Mouse (Mus musculus): ENCODE measurements around the gene Smim5. TPM values are rescaled to one million over a fixed set of nuclear protein-coding genes. Genes with fewer than 3 reads are reported as not detected.

The Smim5 gene
- polyA plus RNA-seq, 1 experiment, result not detected

DNA sequence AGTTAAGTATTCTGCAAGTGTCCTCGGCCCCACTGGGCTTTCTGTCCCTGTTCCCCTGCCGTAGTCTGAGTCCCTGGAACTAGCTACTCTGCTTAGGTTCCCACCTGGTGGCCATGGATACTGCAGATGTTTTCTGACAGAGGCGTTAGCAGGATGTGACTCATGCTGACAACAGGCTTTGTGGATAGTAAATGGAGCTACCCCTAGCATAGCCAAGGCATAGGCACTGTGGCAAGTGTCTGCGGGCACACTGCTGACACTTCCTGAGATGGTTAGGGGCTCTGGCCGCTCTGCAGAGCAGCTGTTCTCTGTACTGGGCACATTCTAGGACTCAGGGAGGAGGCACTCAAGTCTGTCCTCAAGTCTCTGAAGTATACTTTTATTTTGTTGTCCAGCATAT lies 54.9 kb downstream of the Smim5 start:
- peaks cover 27% of the 10 kb centered on the region for H3K36me3 ChIP-seq (ENCODE audit: control insufficient read depth, insufficient read depth, low read length, poor library complexity, severe bottlenecking)
- no peak for TF ChIP-seq EP300 (IDR thresholded peaks at IDR 0.05; ENCODE audit: insufficient read depth, low read depth, low read length)
- no peak for TF ChIP-seq POLR2A (IDR thresholded peaks at IDR 0.05; ENCODE audit: insufficient read depth, low read length)
- no peak overlapping the region for H3K27ac ChIP-seq (ENCODE audit: insufficient read depth, low read length)

DNA sequence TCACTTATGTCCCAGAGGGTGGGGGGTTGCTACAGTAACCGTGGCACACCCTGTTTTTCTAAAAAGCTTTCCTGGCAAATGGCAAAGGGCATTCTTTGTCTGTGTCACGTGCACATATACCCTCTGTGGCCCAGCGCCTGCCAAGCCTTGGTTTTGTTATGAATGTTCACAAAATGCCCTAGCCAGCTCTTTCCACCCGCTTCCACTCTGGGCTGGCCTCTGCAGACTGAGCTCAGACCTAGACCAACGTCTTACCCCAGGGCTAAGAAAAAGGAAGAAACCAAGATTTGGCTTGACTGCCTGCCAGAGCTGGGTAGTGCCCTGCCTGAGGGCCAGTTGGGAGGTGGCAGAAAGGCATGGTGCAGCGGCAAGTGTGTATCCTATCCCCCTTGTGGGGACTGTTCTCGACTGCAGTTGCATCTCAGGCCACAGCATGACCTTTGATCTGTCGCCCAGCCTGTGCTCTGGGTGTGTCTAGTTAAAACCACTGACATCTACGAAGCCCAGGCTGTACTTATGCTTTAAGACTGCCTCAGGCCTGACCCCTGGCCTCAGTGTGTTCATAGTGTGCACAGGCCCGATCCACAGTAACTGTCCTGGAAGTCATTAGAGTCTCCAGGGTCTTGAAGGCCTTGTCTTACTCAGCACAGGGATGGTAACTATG lies 55.6 kb downstream of the Smim5 start:
- Histone ChIP-seq H3K4me1 (ENCODE audit: control insufficient read depth, insufficient read depth, low read length) (no peaks in the 10 kb centered on the region), H3K9me3 (replicated peaks; ENCODE audit: control insufficient read depth, insufficient read depth, low read length, poor library complexity, severe bottlenecking) (no peaks in the 10 kb centered on the region), H3K27me3 (ENCODE audit: control insufficient read depth, insufficient read depth, low read length, poor library complexity, severe bottlenecking) (no peaks in the 10 kb centered on the region), H3K9ac (ENCODE audit: low read depth, poor library complexity, severe bottlenecking) (no peak overlapping the region), H3K27ac (ENCODE audit: insufficient read depth, low read length) (no peak overlapping the region; the same call in 1 of the 2 replicates), H3K36me3 (ENCODE audit: control insufficient read depth, insufficient read depth, low read length, poor library complexity, severe bottlenecking) (peaks cover 24% of the 10 kb centered on the region), H3K4me3 (ENCODE audit: low read depth, low read length) (no peak overlapping the region)
- TF ChIP-seq POLR2A (IDR thresholded peaks at IDR 0.05; ENCODE audit: insufficient read depth, low read length), result no peak
- no peak for TF ChIP-seq EP300 (IDR thresholded peaks at IDR 0.05; ENCODE audit: insufficient read depth, low read depth, low read length)
- no peak for TF ChIP-seq CTCF (IDR thresholded peaks at IDR 0.05; ENCODE audit: low read depth, low read length)

More for the DNA sequence above, 54.9 kb downstream of the Smim5 start:
- no peak overlapping the region for H3K9ac ChIP-seq (ENCODE audit: low read depth, poor library complexity, severe bottlenecking)
- no peaks in the 10 kb centered on the region for H3K9me3 ChIP-seq (replicated peaks; ENCODE audit: control insufficient read depth, insufficient read depth, low read length, poor library complexity, severe bottlenecking)
- H3K27me3 ChIP-seq (ENCODE audit: control insufficient read depth, insufficient read depth, low read length, poor library complexity, severe bottlenecking), result no peaks in the 10 kb centered on the region
- no peak overlapping the region for H3K4me3 ChIP-seq (ENCODE audit: low read depth, low read length)
- H3K4me1 ChIP-seq (ENCODE audit: control insufficient read depth, insufficient read depth, low read length), result no peaks in the 10 kb centered on the region

Other genes with a start within 250 kb of the Smim5 start
- 75.0 and 75.9 TPM in 2 replicates for gene Grb2, start 191.4 kb upstream of the Smim5 start, polyA plus RNA-seq (2011; ENCODE audit: insufficient read depth, insufficient read length, low read depth, missing spikeins)
- gene Tmem94, start 134.5 kb upstream of the Smim5 start, polyA plus RNA-seq (2011; ENCODE audit: insufficient read depth, insufficient read length, low read depth, missing spikeins), result 29.2 and 32.6 TPM in 2 replicates
- 10.5 and 12.1 TPM in 2 replicates for gene Caskin2, start 86.3 kb upstream of the Smim5 start, polyA plus RNA-seq (2011; ENCODE audit: insufficient read depth, insufficient read length, low read depth, missing spikeins)
- gene Tsen54, start 85.2 kb upstream of the Smim5 start, polyA plus RNA-seq (2011; ENCODE audit: insufficient read depth, insufficient read length, low read depth, missing spikeins), result 26.9 and 30.2 TPM in 2 replicates
- gene Llgl2, start 75.9 kb upstream of the Smim5 start, polyA plus RNA-seq (2011; ENCODE audit: insufficient read depth, insufficient read length, low read depth, missing spikeins), result 92.1 and 99.1 TPM in 2 replicates
- gene Myo15b, start 41.6 kb upstream of the Smim5 start, polyA plus RNA-seq (2011; ENCODE audit: insufficient read depth, insufficient read length, low read depth, missing spikeins), result 1.6 and 4.2 TPM in 2 replicates
- not detected in 2 replicates for gene Smim6, start 12.1 kb downstream of the Smim5 start, polyA plus RNA-seq (2011; ENCODE audit: insufficient read depth, insufficient read length, low read depth, missing spikeins)
- 51.1 and 55.9 TPM in 2 replicates for gene Sap30bp, start 33.3 kb downstream of the Smim5 start, polyA plus RNA-seq (2011; ENCODE audit: insufficient read depth, insufficient read length, low read depth, missing spikeins)
- 20.0 and 22.6 TPM in 2 replicates for gene Recql5, start 33.5 kb downstream of the Smim5 start, polyA plus RNA-seq (2011; ENCODE audit: insufficient read depth, insufficient read length, low read depth, missing spikeins)
- 9.3 and 11.8 TPM in 2 replicates for gene Itgb4, start 74.7 kb downstream of the Smim5 start, polyA plus RNA-seq (2011; ENCODE audit: insufficient read depth, insufficient read length, low read depth, missing spikeins)
- 96.4 and 107 TPM in 2 replicates for gene Galk1, start 112.8 kb downstream of the Smim5 start, polyA plus RNA-seq (2011; ENCODE audit: insufficient read depth, insufficient read length, low read depth, missing spikeins)
- 437 and 457 TPM in 2 replicates for gene H3f3b, start 128.0 kb downstream of the Smim5 start, polyA plus RNA-seq (2011; ENCODE audit: insufficient read depth, insufficient read length, low read depth, missing spikeins)
- 33.9 and 35.8 TPM in 2 replicates for gene Unk, start 130.4 kb downstream of the Smim5 start, polyA plus RNA-seq (2011; ENCODE audit: insufficient read depth, insufficient read length, low read depth, missing spikeins)
- 4.7 and 5.7 TPM in 2 replicates for gene Unc13d, start 178.0 kb downstream of the Smim5 start, polyA plus RNA-seq (2011; ENCODE audit: insufficient read depth, insufficient read length, low read depth, missing spikeins)
- gene Wbp2, start 187.0 kb downstream of the Smim5 start, polyA plus RNA-seq (2011; ENCODE audit: insufficient read depth, insufficient read length, low read depth, missing spikeins), result 179 and 198 TPM in 2 replicates
- gene Trim47, start 227.2 kb downstream of the Smim5 start, polyA plus RNA-seq (2011; ENCODE audit: insufficient read depth, insufficient read length, low read depth, missing spikeins), result 3.9 and 7.1 TPM in 2 replicates
- 0.78 and 1.2 TPM in 2 replicates for gene Trim65, start 231.2 kb downstream of the Smim5 start, polyA plus RNA-seq (2011; ENCODE audit: insufficient read depth, insufficient read length, low read depth, missing spikeins)
- gene Mrpl38, start 238.9 kb downstream of the Smim5 start, polyA plus RNA-seq (2011; ENCODE audit: insufficient read depth, insufficient read length, low read depth, missing spikeins), result 69.3 and 71.6 TPM in 2 replicates